Mouse (Mus musculus) ES-E14 (cell line): ENCODE measurements at regions not wholly inside any gene's neighbourhood (a gene's known extent, or its start where the extent isn't known, plus 50 kb on each side); places are given as distances from the start of the nearest gene placed in this dataset.

ENCODE experiments used
- CHD2 ChIP-seq: IDR thresholded peaks from 2 replicates; pipeline ENCODE4 v1.6.1; 2014; ENCODE audit warnings: mild to moderate bottlenecking, low read depth, low read length, inconsistent platforms
- HCFC1 ChIP-seq: IDR thresholded peaks from 2 replicates; pipeline ENCODE4 v1.6.1; 2012; ENCODE audit warnings: low read length, inconsistent platforms, borderline replicate concordance; ENCODE audit not compliant: insufficient read depth
- MAFK ChIP-seq: IDR thresholded peaks from 2 replicates; pipeline ENCODE4 v1.6.1; 2014; ENCODE audit warnings: mild to moderate bottlenecking, low read depth, low read length, inconsistent platforms; ENCODE audit not compliant: insufficient read depth
- ZC3H11A ChIP-seq: IDR thresholded peaks from 2 replicates; pipeline ENCODE4 v1.6.1; 2012; ENCODE audit warnings: low read depth, mild to moderate bottlenecking, inconsistent platforms, low read length, borderline replicate concordance
- ZNF384 ChIP-seq: IDR thresholded peaks from 2 replicates; pipeline ENCODE4 v1.6.1; 2012; ENCODE audit warnings: low read depth, low read length, inconsistent platforms

GRCm38 (mm10) chr16:30697806-30698205 is 98.3 kb downstream of the Fam43a start:
- TF ChIP-seq HCFC1 (no peak), ZNF384 (no peak), MAFK (no peak), ZC3H11A (no peak), CHD2 (no peak)
